Mouse (Mus musculus) kidney, adult 2 months (tissue): ENCODE measurements at regions not wholly inside any gene's neighbourhood (a gene's known extent, or its start where the extent isn't known, plus 50 kb on each side); places are given as distances from the start of the nearest gene placed in this dataset.

ENCODE experiments used
- DNase-seq: peaks from one replicate; pipeline ENCODE4 v3.0.0; 2021
- H3K27ac ChIP-seq: fragments of 200-500 bp; 2 replicates; pipeline ENCODE4 v1.5.1; 2012; ENCODE audit warnings: low read depth, low read length, control low read depth, inconsistent platforms; ENCODE audit not compliant: insufficient read depth
- H3K27me3 ChIP-seq: fragments of 200-500 bp; replicated peaks from 2 replicates; pipeline ENCODE4 v1.6.1; 2012; ENCODE audit warnings: mild to moderate bottlenecking, moderate library complexity, low read length, inconsistent platforms; ENCODE audit not compliant: control insufficient read depth, insufficient read depth
- H3K36me3 ChIP-seq: fragments of 200-500 bp; 2 replicates; pipeline ENCODE4 v1.6.1; 2012; ENCODE audit warnings: mild to moderate bottlenecking, moderate library complexity, low read length, inconsistent platforms; ENCODE audit not compliant: control insufficient read depth, insufficient read depth
- H3K4me1 ChIP-seq: fragments of 200-500 bp; 2 replicates; pipeline ENCODE4 v1.6.1; 2011; ENCODE audit warnings: low read length; ENCODE audit not compliant: control insufficient read depth, insufficient read depth
- H3K4me3 ChIP-seq: fragments of 200-500 bp; 2 replicates; pipeline ENCODE4 v1.5.1; 2011; ENCODE audit warnings: mild to moderate bottlenecking, low read depth, low read length, control low read depth; ENCODE audit not compliant: insufficient read depth
- CTCF ChIP-seq: fragments of 200-500 bp; conservative IDR thresholded peaks from 2 replicates; pipeline ENCODE4 v1.5.1; 2011; ENCODE audit warnings: low read depth, mild to moderate bottlenecking, control low read depth, low read length, moderate library complexity, mixed read lengths; ENCODE audit not compliant: insufficient read depth, insufficient read length
- POLR2A ChIP-seq: fragments of 200-500 bp; IDR thresholded peaks from one replicate; pipeline ENCODE4 v1.6.1; 2011; ENCODE audit warnings: low read depth, low read length, control low read depth
- WGBS: fragments of 180-500 bp; shearing (Covaris S2); methylation state at CpG from one replicate; pipeline ENCODE4 v1.1.7; 2018; 5-methylcytosine and 5-hydroxymethylcytosine counted together

- no peak overlapping the region for H3K4me3 ChIP-seq
- DNase-seq = no peak
- no peak for TF ChIP-seq POLR2A
- TF ChIP-seq CTCF = no peak
- no peaks in the 10 kb centered on the region for H3K36me3 ChIP-seq
- H3K4me1 ChIP-seq = no peaks in the 10 kb centered on the region
- no peaks in the 10 kb centered on the region for H3K27me3 ChIP-seq
- H3K27ac ChIP-seq = no peak overlapping the region
- 72% methylated on average over 5 of the region's 5 CpGs for WGBS
These were observed 298.5 kb downstream of the Rps24 start for GRCm38 (mm10) chr14:24785452-24785851.

GRCm38 (mm10) chr14:24793375-24794285 is 306.7 kb downstream of the Rps24 start:
- TF ChIP-seq POLR2A = no peak
- TF ChIP-seq CTCF = no peak
- WGBS = 71% methylated on average over 10 of the region's 10 CpGs
- DNase-seq = no peak

GRCm38 (mm10) chr14:24794359-24794845 is 307.5 kb downstream of the Rps24 start:
- TF ChIP-seq POLR2A = no peak
- no peak for TF ChIP-seq CTCF
- no peak overlapping the region for H3K4me3 ChIP-seq
- WGBS = 36% methylated on average over 12 of the region's 12 CpGs
- H3K4me1 ChIP-seq = no peaks in the 10 kb centered on the region
- H3K36me3 ChIP-seq = no peaks in the 10 kb centered on the region
- H3K27me3 ChIP-seq = no peaks in the 10 kb centered on the region
- peak; percentile 19 for DNase-seq
- no peak overlapping the region for H3K27ac ChIP-seq

More at GRCm38 (mm10) chr14:24793375-24794285, 306.7 kb downstream of the Rps24 start:
- Histone ChIP-seq H3K4me1 (no peaks in the 10 kb centered on the region), H3K36me3 (no peaks in the 10 kb centered on the region), H3K27me3 (no peaks in the 10 kb centered on the region), H3K4me3 (no peak overlapping the region), H3K27ac (no peak overlapping the region)

GRCm38 (mm10) chr14:24797494-24797893 is 310.6 kb downstream of the Rps24 start:
- Histone ChIP-seq H3K4me3 (no peak overlapping the region), H3K36me3 (no peaks in the 10 kb centered on the region), H3K27me3 (no peaks in the 10 kb centered on the region), H3K27ac (no peak overlapping the region), H3K4me1 (no peaks in the 10 kb centered on the region)
- TF ChIP-seq CTCF (no peak), POLR2A (no peak)
- no peak for DNase-seq

GRCm38 (mm10) chr14:24798066-24798465 is 311.1 kb downstream of the Rps24 start:
- Histone ChIP-seq H3K27me3 (no peaks in the 10 kb centered on the region), H3K27ac (no peak overlapping the region), H3K4me1 (no peaks in the 10 kb centered on the region), H3K4me3 (no peak overlapping the region), H3K36me3 (no peaks in the 10 kb centered on the region)
- 67% methylated on average over 4 of the region's 4 CpGs for WGBS
- no peak for DNase-seq
- TF ChIP-seq POLR2A (no peak), CTCF (no peak)

GRCm38 (mm10) chr14:24803001-24803655 is 316.2 kb downstream of the Rps24 start:
- 43% methylated on average over 5 of the region's 5 CpGs for WGBS
- peak overlapping the region; percentile 12; the same call in 1 of the 2 replicates for H3K27ac ChIP-seq
- TF ChIP-seq CTCF = no peak
- no peak for TF ChIP-seq POLR2A
- no peaks in the 10 kb centered on the region for H3K27me3 ChIP-seq
- H3K36me3 ChIP-seq = no peaks in the 10 kb centered on the region
- H3K4me3 ChIP-seq = no peak overlapping the region
- peak; percentile 28 for DNase-seq
- H3K4me1 ChIP-seq = no peaks in the 10 kb centered on the region

- H3K4me3 ChIP-seq = no peak overlapping the region
- no peak for DNase-seq
- H3K27me3 ChIP-seq = no peaks in the 10 kb centered on the region
- no peaks in the 10 kb centered on the region for H3K36me3 ChIP-seq
- no peak overlapping the region for H3K27ac ChIP-seq
- no peaks in the 10 kb centered on the region for H3K4me1 ChIP-seq
- WGBS = 29% methylated on average over 7 of the region's 7 CpGs
- TF ChIP-seq CTCF (no peak), POLR2A (no peak)
These were observed 320.1 kb downstream of the Rps24 start for GRCm38 (mm10) chr14:24807061-24807460.
